Mouse (Mus musculus) kidney, postnatal 10 days (tissue): ENCODE data around the gene Robo3.

Experiments used
- DNase-seq: peaks from one replicate; pipeline ENCODE4 v3.0.0; 2021; ENCODE audit warnings: mixed read lengths

Gene Robo3

GRCm38 (mm10) chr9:37432720-37433421 lies at the start of gene Robo3:
Gene Robo3 (minus strand): TSS chr9:37433246.
- DNase-seq = peak; percentile 18

GRCm38 (mm10) chr9:37474923-37475322 lies 41.9 kb upstream of the Robo3 start:
- no peak for DNase-seq

DNA sequence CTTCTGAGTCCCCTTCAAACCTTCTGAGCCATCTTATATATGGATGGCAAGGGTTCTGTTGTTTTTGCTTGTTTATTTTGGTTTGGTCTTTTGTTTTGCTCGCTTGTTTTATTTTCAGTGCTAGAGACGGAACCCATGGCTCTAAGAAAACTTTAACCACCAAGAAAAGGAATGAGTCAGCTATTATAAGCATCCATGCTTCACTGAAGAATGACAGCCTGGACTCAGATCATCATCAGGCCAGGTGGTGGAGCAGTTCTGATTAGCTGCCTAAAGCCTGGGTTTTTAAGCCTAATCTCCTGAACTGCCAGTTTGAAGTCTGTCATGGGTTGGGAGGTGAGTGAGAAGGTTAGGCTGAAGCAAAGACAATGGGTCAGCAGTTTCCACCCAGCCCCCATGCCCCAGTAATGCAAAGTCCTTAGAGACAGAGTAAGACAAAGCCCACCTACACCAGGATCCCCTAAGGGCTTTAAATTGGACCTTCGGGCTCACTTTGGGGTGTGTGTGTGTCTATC lies 40.6 kb upstream of the Robo3 start:
- peak; percentile 7 for DNase-seq

DNA sequence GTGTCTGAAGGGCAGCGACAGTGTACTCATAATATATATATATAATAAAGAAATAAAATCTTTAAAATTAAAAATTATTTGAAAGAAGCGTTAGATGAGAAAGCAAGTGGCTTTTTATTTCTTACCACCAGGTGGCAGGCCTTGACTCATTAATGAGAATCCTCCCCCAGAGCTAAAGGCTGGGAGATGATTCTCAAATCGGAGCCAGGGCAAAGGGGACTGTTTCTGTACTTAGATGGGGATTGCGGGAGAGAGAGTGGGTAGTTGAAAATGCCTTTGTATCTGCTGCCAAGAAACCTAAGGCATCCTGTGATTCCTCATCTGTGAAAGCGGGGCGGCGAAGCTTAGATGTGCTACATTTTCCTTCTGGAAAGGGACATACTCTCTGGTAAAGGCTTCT lies 29.7 kb upstream of the Robo3 start:
- DNase-seq = peak; percentile 74

GRCm38 (mm10) chr9:37461571-37461970 lies 28.5 kb upstream of the Robo3 start:
- DNase-seq = no peak

DNA sequence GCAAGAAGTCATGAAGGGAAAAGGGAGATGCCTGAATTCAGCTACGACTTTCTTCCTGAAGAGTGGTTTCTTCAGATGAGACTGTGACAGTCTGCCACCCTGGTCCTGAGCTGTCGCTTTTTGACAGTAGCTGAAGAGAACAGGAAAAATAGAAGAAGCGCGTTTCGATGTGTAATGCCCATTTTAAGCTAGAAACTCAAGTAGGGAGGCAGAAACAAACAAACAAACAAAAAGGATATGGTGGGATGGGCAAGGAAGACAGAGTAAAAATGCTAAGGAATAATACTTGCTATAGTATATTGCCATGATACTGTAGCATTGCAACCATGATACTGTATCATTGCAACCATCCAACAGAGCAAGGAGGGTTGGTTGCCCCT lies 27.9 kb upstream of the Robo3 start:
- DNase-seq = no peak

- peak; percentile 56 for DNase-seq
Observed at GRCm38 (mm10) chr9:37460043-37460960, 27.3 kb upstream of the Robo3 start.

DNA sequence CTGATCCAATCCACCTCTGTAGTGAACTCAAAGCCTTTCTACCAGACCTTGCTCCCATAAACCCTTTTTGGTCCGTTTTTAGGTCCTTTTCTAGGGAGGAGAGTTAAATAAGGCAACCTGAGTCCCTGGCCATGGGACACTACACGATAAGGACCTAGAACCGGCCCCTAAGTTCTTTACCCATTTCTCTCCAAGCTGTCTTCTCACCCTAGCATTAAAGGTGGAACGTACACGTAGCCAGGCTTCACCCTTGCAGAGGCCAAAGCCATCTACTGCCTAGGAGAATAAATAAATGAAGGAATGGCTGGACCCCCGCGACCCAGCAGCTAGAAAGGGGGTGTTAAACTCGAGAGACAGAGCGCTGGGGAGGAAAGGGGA lies 26.6 kb upstream of the Robo3 start:
- DNase-seq = no peak

DNA sequence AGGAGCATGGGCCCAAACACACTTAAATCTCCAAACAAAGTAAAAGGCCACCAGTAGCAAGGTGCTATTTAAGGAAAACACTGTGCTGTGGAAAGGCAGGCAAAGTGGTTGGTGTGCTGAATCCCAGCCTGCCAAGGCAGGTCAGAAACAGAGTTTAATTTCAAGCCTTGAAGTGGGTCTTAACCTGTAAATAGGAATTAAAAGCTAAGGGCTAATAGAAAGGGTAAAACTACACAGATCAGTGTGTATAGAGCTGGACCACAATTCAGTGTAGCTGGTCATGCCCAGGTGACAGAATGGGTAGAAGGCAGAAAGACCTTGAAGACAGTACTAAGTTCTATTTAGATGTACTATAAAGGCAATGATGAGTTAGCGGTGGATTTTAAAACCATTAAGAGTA lies 24.1 kb upstream of the Robo3 start:
- DNase-seq = no peak

DNA sequence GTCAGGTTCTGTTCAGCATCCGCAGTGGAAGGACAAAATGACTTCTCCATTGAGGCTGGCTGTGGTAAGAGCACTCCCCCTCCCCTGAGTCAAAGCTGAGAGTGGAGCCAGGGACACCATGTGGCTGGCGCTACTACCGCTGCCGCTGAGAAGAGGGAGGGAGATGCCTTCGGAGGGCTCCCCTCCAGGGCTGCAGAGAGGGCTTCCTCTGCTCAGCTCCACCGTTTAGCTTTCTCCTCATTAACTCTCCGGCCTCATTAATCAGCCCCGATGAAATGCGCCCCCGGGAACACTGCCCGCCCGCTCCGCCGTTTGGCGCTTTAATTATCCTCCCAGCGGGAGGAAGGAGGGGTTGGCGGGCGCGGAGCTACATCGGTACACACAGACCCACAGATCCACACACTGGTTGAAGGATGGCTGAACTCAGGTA lies 23.4 kb upstream of the Robo3 start:
- DNase-seq = peak; percentile 44

GRCm38 (mm10) chr9:37455868-37456267 lies 22.8 kb upstream of the Robo3 start:
- no peak for DNase-seq

- DNase-seq = no peak
Observed at GRCm38 (mm10) chr9:37454991-37455390, 21.9 kb upstream of the Robo3 start.

- DNase-seq = no peak
Observed at GRCm38 (mm10) chr9:37454011-37454492, 21.0 kb upstream of the Robo3 start.

GRCm38 (mm10) chr9:37453328-37453727 lies 20.3 kb upstream of the Robo3 start:
- no peak for DNase-seq

DNA sequence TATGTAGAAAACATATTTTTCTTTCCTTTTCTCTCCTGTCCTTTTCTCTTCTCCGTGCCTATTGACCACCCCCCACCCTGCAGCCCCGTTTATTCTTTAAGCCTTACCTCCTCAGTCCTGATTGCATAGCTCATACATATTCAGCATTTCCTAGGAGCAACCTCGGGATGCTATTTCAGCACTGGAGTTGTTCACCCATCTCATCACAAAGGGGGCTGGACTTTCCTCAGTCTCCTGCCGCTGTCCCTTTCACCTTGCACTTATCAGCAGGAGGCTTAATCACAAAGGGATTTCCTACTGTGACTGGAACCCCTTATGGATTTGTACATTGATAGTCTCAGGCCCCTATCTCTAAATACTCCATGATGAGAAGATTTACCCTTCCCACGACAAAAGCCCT lies 19.4 kb upstream of the Robo3 start:
- no peak for DNase-seq

GRCm38 (mm10) chr9:37437772-37438735 lies 5.0 kb upstream of the Robo3 start:
- DNase-seq = peak; percentile 50

GRCm38 (mm10) chr9:37435616-37436015 lies 2.6 kb upstream of the Robo3 start:
- no peak for DNase-seq

- no peak for DNase-seq
Observed at GRCm38 (mm10) chr9:37434932-37435331, 1.9 kb upstream of the Robo3 start.

DNA sequence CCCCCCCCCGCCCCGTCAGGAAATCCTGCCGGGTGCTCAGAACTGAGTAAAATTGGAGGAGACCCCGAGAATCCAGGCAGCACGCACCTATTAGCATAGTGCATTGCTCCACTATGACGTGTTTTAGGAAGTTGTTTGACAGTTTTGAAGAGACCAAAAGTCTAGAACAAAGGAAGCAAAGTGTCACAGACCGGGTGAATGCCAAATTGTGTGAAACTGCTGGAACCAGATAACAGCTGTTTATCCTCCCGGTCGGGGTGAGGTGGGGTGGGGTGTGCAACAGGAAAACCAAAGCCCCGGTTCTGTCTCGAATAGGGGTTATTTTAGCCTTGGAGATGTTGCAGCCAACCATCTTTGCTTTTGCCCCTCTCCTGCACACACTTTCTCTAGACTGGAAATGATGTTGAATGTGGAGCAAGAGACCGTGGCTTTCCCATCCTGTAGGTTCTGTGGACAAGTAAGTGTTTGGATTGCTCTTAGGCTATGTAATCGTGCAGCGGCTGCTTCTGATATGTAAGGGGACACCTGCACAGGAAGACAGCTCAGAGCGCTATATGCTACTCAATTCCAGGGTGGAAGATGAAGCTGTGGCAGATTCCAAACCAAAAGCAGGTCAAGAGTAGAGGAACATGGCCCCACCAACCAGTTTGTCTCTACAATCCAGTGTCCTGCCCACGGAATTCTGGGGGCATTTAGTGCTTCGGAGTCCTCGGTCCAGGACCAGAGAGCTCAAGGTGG lies 946 bp upstream of the Robo3 start:
- DNase-seq = peak; percentile 49

DNA sequence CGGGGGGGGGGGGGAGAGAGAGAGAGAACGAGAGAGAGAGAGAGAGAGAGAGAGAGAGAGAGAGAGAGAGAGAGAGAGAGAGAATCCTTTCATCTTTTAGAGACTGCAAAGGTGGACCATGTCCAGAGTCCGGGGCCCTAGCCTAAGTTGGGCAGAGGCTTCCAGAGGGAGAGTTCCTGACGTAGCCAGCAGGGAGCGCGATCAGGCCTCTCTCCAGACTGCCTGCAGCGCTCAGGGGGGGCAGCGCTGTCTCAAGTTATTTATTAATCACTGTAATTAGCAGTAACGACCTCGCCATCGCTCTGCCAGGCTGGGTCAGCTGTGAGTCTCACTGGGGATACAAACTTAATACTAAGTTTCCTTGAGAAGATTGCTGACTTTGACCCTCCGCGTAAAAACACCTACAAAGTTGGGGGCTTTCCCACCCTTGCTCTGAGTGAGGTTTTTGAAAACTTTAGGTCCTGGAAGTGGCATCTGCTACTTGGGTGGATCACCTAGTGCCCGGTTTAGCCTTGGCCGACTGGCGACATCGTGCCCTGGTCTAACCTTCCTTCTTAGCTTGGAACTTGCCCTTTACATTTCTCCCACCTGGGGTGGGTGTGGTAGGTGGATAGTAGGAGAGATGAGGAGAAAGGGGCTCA lies 900 bp downstream of the Robo3 start:
- DNase-seq = peak; percentile 87

GRCm38 (mm10) chr9:37430582-37430981 lies 2.5 kb downstream of the Robo3 start:
- DNase-seq = peak; percentile 94
